Mouse (Mus musculus): Measurements from ENCODE around the gene Rpl12.

DNA sequence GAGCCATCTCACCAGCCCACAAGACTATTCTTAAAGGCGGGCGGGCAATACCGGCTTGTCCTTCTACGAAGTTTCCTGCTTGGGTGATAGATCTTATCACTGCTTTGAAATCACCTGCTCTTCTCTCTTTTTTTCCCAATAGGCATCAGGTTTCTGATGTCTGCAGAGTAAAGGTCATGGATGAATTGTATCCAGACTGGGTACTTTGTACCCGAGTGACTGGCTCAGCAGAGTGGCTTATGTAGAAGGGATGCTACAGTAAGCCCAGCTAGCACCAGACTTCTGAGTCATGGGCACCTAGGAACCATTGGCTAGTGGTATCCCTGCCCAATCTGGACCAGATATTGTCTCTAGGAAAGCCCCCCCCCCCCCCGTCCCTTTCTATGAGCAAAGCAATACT, 22.3 kb downstream of the Rpl12 start:
- no peak for TF ChIP-seq GATA1 (IDR thresholded peaks at IDR 0.05; ENCODE audit: borderline replicate concordance, low read length)
- TF ChIP-seq FLI1 (IDR thresholded peaks at IDR 0.05; ENCODE audit: low read length): no peak

All from megakaryocyte, embryonic 14.5 days (primary cell).